Mouse (Mus musculus): ENCODE results near the gene Rpn1. TPM values are rescaled to one million over a fixed set of nuclear protein-coding genes. Genes with fewer than 3 reads are reported as not detected.

Rpn1 gene
- total and polyA plus RNA-seq, 3 experiments: 67.7 to 114 (median 107) TPM

DNA sequence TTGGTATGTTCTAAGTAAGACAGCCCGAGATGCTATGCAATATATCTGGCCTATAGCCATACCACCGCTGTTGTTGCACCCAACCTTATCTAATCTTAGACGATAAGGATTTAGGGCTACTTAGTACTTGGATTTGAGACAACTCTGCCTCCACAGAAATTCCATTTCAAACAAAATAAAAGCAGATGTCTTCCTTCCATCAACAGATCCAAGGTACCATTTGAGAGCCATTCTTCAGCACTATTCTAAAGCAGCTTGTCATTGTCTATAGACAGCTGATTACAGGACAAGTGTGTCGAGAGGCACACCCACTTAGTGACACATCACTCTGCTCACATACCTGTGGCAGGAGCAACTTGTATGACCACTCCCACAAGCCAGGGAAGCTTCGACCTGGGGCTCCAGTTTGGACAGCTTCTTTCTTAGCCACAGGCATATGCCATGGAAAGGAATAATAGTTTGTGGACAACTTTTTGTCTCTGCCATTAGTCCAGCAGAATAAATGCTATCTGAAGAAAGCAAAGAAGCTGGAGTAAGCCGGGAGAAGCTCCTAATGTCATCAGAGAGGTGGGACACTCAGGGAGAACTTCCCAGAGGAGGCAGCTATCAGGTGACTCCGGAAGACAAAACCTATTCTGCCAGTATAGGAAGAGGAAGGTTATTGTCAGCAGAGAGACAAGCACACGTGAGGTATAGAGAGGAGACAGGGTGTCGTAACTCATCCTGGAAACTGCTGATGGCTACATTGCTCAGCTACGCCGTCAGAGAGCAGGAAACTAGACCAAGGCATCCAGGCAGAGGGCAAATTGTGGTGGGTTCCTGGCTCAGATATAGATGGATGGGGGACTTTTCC, 30.8 kb upstream of the Rpn1 start:
- Histone ChIP-seq H3K27ac (no peak overlapping the region), H3K79me2 (replicated peaks; ENCODE audit: control insufficient read depth, insufficient read depth, low read length) (no peaks in the 10 kb centered on the region), H3K27me3 (ENCODE audit: control insufficient read depth, insufficient read depth, low read length) (no peaks in the 10 kb centered on the region), H3K36me3 (ENCODE audit: control insufficient read depth, insufficient read depth, low read length) (no peaks in the 10 kb centered on the region), H3K4me1 (ENCODE audit: control insufficient read depth, insufficient read depth, low read length) (no peaks in the 10 kb centered on the region), H3K4me3 (no peak overlapping the region), H3K9ac (ENCODE audit: low read depth, low read length) (no peak overlapping the region)
- TF ChIP-seq CTCF (IDR thresholded peaks at IDR 0.05) (no peak), POLR2A (IDR thresholded peaks at IDR 0.05; ENCODE audit: insufficient read depth, low read depth, low read length) (no peak), EP300 (IDR thresholded peaks at IDR 0.05; ENCODE audit: insufficient read depth, low read depth, low read length) (no peak)
- WGBS: 42% methylated on average over 11 of the region's 11 CpGs
- DNase-seq: no peak
- intact Hi-C loops (cut with DNase I): no loop called here

DNA sequence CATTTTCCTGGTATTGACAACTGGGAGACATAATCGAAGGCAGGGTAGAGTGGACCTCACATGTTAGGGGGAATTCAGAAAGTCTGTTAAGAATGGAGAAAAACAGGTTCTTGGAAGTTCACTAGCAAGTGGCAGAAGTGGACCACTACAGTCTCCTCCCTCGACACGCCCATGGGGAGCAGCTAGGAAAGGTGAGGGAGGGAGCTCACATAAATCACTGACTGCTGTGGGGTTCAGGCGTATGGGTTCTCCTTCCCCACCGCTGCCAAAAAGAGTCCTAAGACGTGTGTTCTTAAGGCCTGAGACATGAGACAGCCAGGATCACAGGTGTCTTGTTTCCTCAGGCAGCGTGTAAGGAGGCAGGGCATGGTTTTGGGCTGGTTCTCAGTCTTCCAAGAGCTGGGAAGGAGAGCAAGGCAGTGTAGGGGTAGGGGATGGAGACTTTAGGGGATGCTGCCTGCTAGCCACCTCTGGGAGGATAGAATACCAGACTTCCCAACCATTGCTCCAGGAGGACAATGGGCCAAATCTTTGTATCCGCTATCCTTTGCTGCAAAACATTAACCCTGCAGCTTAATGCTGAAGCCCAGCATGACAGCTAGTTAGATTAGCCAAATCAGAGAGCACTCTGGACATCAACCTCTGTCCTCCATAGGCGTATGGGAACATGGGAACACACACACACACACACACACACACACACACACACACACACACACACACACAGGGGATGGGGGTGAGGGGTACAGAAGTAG, 30.0 kb upstream of the Rpn1 start:
- DNase-seq: no peak
- no peak for TF ChIP-seq POLR2A (IDR thresholded peaks at IDR 0.05; ENCODE audit: insufficient read depth, low read depth, low read length)
- no peak for TF ChIP-seq EP300 (IDR thresholded peaks at IDR 0.05; ENCODE audit: insufficient read depth, low read depth, low read length)
- no peak for TF ChIP-seq CTCF (IDR thresholded peaks at IDR 0.05)
- WGBS: 70% methylated on average over 9 of the region's 9 CpGs
- intact Hi-C loops (cut with DNase I): no loop called here
- Histone ChIP-seq H3K4me3 (no peak overlapping the region), H3K4me1 (ENCODE audit: control insufficient read depth, insufficient read depth, low read length) (no peaks in the 10 kb centered on the region), H3K9ac (ENCODE audit: low read depth, low read length) (no peak overlapping the region), H3K36me3 (ENCODE audit: control insufficient read depth, insufficient read depth, low read length) (no peaks in the 10 kb centered on the region), H3K27me3 (ENCODE audit: control insufficient read depth, insufficient read depth, low read length) (no peaks in the 10 kb centered on the region), H3K27ac (no peak overlapping the region), H3K79me2 (replicated peaks; ENCODE audit: control insufficient read depth, insufficient read depth, low read length) (no peaks in the 10 kb centered on the region)

DNA sequence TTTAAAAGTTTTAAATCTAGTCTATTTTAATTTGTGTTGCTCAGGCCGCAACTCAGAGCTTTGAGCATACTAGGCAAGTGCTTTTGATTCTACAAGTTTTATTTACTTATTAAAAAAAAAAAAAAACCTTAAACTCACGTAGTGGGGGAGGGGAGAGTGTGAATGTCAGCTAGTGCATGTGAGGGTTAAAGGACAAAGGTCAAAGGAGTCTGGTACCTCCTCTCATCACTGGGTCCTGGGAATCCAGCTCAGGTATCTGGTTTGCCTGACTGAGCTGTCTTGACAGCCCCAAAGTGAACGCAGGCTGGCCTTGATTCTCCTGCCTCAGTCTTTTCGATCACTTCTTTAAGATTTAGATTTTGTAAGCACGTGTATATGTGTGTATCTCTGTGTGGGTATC, 28.6 kb upstream of the Rpn1 start:
- no peaks in the 10 kb centered on the region for H3K27me3 ChIP-seq (ENCODE audit: control insufficient read depth, insufficient read depth, low read length)
- no peak overlapping the region for H3K27ac ChIP-seq
- H3K79me2 ChIP-seq (replicated peaks; ENCODE audit: control insufficient read depth, insufficient read depth, low read length): no peaks in the 10 kb centered on the region
- H3K36me3 ChIP-seq (ENCODE audit: control insufficient read depth, insufficient read depth, low read length): no peaks in the 10 kb centered on the region
- TF ChIP-seq POLR2A (IDR thresholded peaks at IDR 0.05; ENCODE audit: insufficient read depth, low read depth, low read length): no peak
- TF ChIP-seq EP300 (IDR thresholded peaks at IDR 0.05; ENCODE audit: insufficient read depth, low read depth, low read length): no peak
- no peak for TF ChIP-seq CTCF (IDR thresholded peaks at IDR 0.05)
- no peak for DNase-seq
- no peak overlapping the region for H3K9ac ChIP-seq (ENCODE audit: low read depth, low read length)
- 84% methylated on average over 5 of the region's 5 CpGs for WGBS
- intact Hi-C loops (cut with DNase I): no loop called here
- H3K4me1 ChIP-seq (ENCODE audit: control insufficient read depth, insufficient read depth, low read length): no peaks in the 10 kb centered on the region
- no peak overlapping the region for H3K4me3 ChIP-seq

DNA sequence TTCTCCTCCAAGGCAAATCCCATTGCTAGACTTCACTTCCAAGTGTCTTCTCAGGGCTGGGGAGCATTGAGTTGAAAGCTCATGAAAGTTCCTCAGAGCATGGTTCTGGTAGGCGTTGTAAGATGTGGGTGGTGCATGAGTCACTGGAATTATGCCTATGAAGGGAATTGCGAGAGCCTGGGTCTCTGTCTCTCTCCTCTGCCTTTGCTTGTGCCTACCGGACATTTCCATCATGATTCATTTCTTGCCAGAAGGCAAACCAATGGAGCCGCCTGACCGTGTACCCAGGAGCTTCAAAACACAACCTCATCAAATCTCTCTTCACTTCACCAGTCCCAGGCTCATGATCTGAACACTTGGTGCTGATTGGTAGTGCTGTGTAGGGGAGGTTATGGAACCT, 27.4 kb upstream of the Rpn1 start:
- H3K27me3 ChIP-seq (ENCODE audit: control insufficient read depth, insufficient read depth, low read length): no peaks in the 10 kb centered on the region
- H3K79me2 ChIP-seq (replicated peaks; ENCODE audit: control insufficient read depth, insufficient read depth, low read length): no peaks in the 10 kb centered on the region
- DNase-seq: no peak
- intact Hi-C loops (cut with DNase I): no loop called here
- no peak overlapping the region for H3K9ac ChIP-seq (ENCODE audit: low read depth, low read length)
- no peak overlapping the region for H3K27ac ChIP-seq
- H3K4me3 ChIP-seq: no peak overlapping the region
- 67% methylated on average over 5 of the region's 5 CpGs for WGBS
- H3K4me1 ChIP-seq (ENCODE audit: control insufficient read depth, insufficient read depth, low read length): no peaks in the 10 kb centered on the region
- H3K36me3 ChIP-seq (ENCODE audit: control insufficient read depth, insufficient read depth, low read length): no peaks in the 10 kb centered on the region
- no peak for TF ChIP-seq POLR2A (IDR thresholded peaks at IDR 0.05; ENCODE audit: insufficient read depth, low read depth, low read length)
- no peak for TF ChIP-seq EP300 (IDR thresholded peaks at IDR 0.05; ENCODE audit: insufficient read depth, low read depth, low read length)
- TF ChIP-seq CTCF (IDR thresholded peaks at IDR 0.05): no peak

DNA sequence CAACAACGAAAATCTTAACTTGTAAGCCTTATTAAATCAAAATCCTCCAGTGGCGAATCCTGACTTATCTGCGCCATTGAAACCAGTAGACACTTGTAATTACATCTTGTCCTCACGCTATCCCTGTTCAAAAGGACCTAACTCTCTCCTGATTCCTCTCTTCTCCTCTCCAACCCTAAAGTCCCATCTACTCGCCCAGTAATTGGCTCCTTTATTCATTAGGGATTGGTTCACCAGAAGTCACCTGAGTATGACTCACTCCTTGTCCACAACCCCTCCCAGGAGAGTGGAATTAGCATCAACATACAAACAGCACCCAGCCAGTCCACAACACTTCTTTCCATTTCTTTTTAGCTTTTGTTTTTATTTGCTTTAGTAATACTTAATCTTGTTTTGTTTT, 24.4 kb upstream of the Rpn1 start:
- Histone ChIP-seq H3K36me3 (ENCODE audit: control insufficient read depth, insufficient read depth, low read length) (no peaks in the 10 kb centered on the region), H3K4me1 (ENCODE audit: control insufficient read depth, insufficient read depth, low read length) (peaks cover 4% of the 10 kb centered on the region), H3K9ac (ENCODE audit: low read depth, low read length) (no peak overlapping the region), H3K27me3 (ENCODE audit: control insufficient read depth, insufficient read depth, low read length) (no peaks in the 10 kb centered on the region), H3K4me3 (no peak overlapping the region), H3K79me2 (replicated peaks; ENCODE audit: control insufficient read depth, insufficient read depth, low read length) (no peaks in the 10 kb centered on the region), H3K27ac (no peak overlapping the region)
- 85% methylated on average over 5 of the region's 5 CpGs for WGBS
- intact Hi-C loops (cut with DNase I): loop anchor here (2.0 kb wide), 1 partner anchor 13 kb away; no protein-coding TSS in a partner anchor
- no peak for TF ChIP-seq POLR2A (IDR thresholded peaks at IDR 0.05; ENCODE audit: insufficient read depth, low read depth, low read length)
- TF ChIP-seq EP300 (IDR thresholded peaks at IDR 0.05; ENCODE audit: insufficient read depth, low read depth, low read length): no peak
- no peak for TF ChIP-seq CTCF (IDR thresholded peaks at IDR 0.05)
- DNase-seq: no peak

DNA sequence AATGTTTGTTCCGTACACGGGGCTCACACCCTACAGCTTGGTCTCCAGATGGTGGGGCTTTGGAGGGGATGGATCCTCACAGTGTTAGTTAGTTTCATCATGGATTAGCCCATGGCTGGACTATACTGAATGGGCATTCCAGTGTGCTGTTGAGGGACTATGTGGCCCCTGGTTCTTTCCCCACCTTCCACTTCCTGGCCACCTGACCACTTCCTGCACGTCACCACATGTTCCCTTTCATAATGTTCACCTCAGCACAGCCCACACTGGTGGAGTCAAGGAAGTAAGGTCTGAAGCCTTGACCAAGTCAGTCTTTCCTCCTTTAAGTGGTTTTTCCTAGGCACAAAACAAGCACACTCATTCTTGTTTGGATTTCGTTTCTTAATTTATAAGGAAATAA, 23.7 kb upstream of the Rpn1 start:
- no peak for DNase-seq
- no peak overlapping the region for H3K9ac ChIP-seq (ENCODE audit: low read depth, low read length)
- no peaks in the 10 kb centered on the region for H3K27me3 ChIP-seq (ENCODE audit: control insufficient read depth, insufficient read depth, low read length)
- no peak overlapping the region for H3K27ac ChIP-seq
- WGBS: 72% methylated on average over 4 of the region's 4 CpGs
- no peak overlapping the region for H3K4me3 ChIP-seq
- H3K36me3 ChIP-seq (ENCODE audit: control insufficient read depth, insufficient read depth, low read length): no peaks in the 10 kb centered on the region
- peaks cover 8% of the 10 kb centered on the region for H3K4me1 ChIP-seq (ENCODE audit: control insufficient read depth, insufficient read depth, low read length)
- no peak for TF ChIP-seq POLR2A (IDR thresholded peaks at IDR 0.05; ENCODE audit: insufficient read depth, low read depth, low read length)
- TF ChIP-seq CTCF (IDR thresholded peaks at IDR 0.05): no peak
- TF ChIP-seq EP300 (IDR thresholded peaks at IDR 0.05; ENCODE audit: insufficient read depth, low read depth, low read length): no peak
- H3K79me2 ChIP-seq (replicated peaks; ENCODE audit: control insufficient read depth, insufficient read depth, low read length): no peaks in the 10 kb centered on the region
- intact Hi-C loops (cut with DNase I): loop anchor here (2.0 kb wide), 1 partner anchor 14 kb away; no protein-coding TSS in a partner anchor

Measured in heart, adult 2 months (tissue).